Mouse (Mus musculus): ENCODE data around the gene Plcb1. TPM values are rescaled to one million over a fixed set of nuclear protein-coding genes. Genes with fewer than 3 reads are reported as not detected.

Plcb1 gene
- polyA plus RNA-seq, 1 experiment, result 0.55 TPM

GRCm38 (mm10) chr2:135305736-135306471 is 520.0 kb downstream of the Plcb1 start:
- Histone ChIP-seq H3K79me2 (ENCODE audit: control insufficient read depth, insufficient read depth) (no peaks in the 10 kb centered on the region), H3K27me3 (ENCODE audit: control insufficient read depth, insufficient read depth, insufficient read length) (no peaks in the 10 kb centered on the region), H3K36me3 (ENCODE audit: control insufficient read depth, insufficient read depth) (no peaks in the 10 kb centered on the region), H3K4me3 (ENCODE audit: insufficient read depth, poor library complexity, severe bottlenecking) (no peak overlapping the region), H3K79me3 (ENCODE audit: low read depth) (no peaks in the 10 kb centered on the region), H3ac (ENCODE audit: control insufficient read depth, insufficient read length, low read depth) (no peak overlapping the region)
- TF ChIP-seq MYOD1 (IDR thresholded peaks at IDR 0.05; ENCODE audit: control insufficient read depth, insufficient read length, low read depth), result no peak
- TF ChIP-seq MAX (IDR thresholded peaks at IDR 0.05), result no peak
- no peak for TF ChIP-seq CEBPB (IDR thresholded peaks at IDR 0.05; ENCODE audit: low read depth)
- TF ChIP-seq USF1 (IDR thresholded peaks at IDR 0.05; ENCODE audit: low read depth), result no peak
- no peak for TF ChIP-seq MYOG (IDR thresholded peaks at IDR 0.05; ENCODE audit: control insufficient read depth, extremely low read depth, insufficient read length)
- TF ChIP-seq CTCF (IDR thresholded peaks at IDR 0.05; ENCODE audit: control insufficient read depth, insufficient read depth, insufficient read length), result no peak
- no peak for TF ChIP-seq FOSL1 (IDR thresholded peaks at IDR 0.05; ENCODE audit: insufficient read depth, low read length, poor library complexity, severe bottlenecking)

DNA sequence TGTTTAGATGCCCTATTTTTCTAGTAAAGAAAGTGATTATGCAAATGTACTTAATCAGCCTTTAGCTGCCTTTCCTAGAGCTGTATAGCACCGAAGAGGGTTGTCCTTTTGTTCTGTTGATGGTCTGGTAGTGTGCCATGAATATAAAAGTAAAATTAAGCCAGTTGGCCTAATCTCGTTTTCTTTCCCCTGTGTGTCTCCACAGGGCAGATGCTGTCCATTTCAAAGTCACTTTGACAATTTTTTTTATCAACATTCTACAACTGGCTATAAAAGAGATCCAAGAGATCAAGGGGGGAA is 520.6 kb downstream of the Plcb1 start:
- no peaks in the 10 kb centered on the region for H3K27me3 ChIP-seq (ENCODE audit: control insufficient read depth, insufficient read depth, insufficient read length)
- no peak for TF ChIP-seq FOSL1 (IDR thresholded peaks at IDR 0.05; ENCODE audit: insufficient read depth, low read length, poor library complexity, severe bottlenecking)
- no peak for TF ChIP-seq USF1 (IDR thresholded peaks at IDR 0.05; ENCODE audit: low read depth)
- no peak for TF ChIP-seq MAX (IDR thresholded peaks at IDR 0.05)
- no peak for TF ChIP-seq CTCF (IDR thresholded peaks at IDR 0.05; ENCODE audit: control insufficient read depth, insufficient read depth, insufficient read length)
- TF ChIP-seq MYOD1 (IDR thresholded peaks at IDR 0.05; ENCODE audit: control insufficient read depth, insufficient read length, low read depth), result no peak
- no peak for TF ChIP-seq CEBPB (IDR thresholded peaks at IDR 0.05; ENCODE audit: low read depth)
- TF ChIP-seq MYOG (IDR thresholded peaks at IDR 0.05; ENCODE audit: control insufficient read depth, extremely low read depth, insufficient read length), result no peak
- no peak overlapping the region for H3ac ChIP-seq (ENCODE audit: control insufficient read depth, insufficient read length, low read depth)

DNA sequence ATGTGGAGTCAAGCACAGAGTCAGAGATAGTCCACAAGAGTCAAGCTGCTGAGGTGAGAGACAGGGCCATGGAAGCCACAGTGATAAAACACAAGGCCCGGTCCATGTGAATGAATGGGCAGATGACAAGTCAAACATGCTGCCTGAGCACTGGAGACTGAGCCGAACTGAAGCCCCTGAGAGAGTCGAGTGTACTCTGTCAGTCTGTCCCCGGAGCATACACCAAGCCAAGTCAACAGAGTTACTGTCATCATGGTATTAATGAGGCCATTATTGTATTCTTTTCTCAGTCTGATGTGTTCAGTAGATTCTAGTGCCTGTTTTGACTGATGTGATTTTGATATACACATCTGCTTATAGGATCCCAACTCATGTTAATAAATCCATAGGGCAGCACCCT is 521.9 kb downstream of the Plcb1 start:
- Histone ChIP-seq H3K79me2 (ENCODE audit: control insufficient read depth, insufficient read depth) (no peaks in the 10 kb centered on the region), H3K79me3 (ENCODE audit: low read depth) (no peaks in the 10 kb centered on the region), H3ac (ENCODE audit: control insufficient read depth, insufficient read length, low read depth) (no peak overlapping the region), H3K36me3 (ENCODE audit: control insufficient read depth, insufficient read depth) (no peaks in the 10 kb centered on the region), H3K27me3 (ENCODE audit: control insufficient read depth, insufficient read depth, insufficient read length) (no peaks in the 10 kb centered on the region), H3K4me3 (ENCODE audit: insufficient read depth, poor library complexity, severe bottlenecking) (no peak overlapping the region)
- no peak for TF ChIP-seq MYOG (IDR thresholded peaks at IDR 0.05; ENCODE audit: control insufficient read depth, extremely low read depth, insufficient read length)
- TF ChIP-seq CEBPB (IDR thresholded peaks at IDR 0.05; ENCODE audit: low read depth), result no peak
- no peak for TF ChIP-seq FOSL1 (IDR thresholded peaks at IDR 0.05; ENCODE audit: insufficient read depth, low read length, poor library complexity, severe bottlenecking)
- TF ChIP-seq CTCF (IDR thresholded peaks at IDR 0.05; ENCODE audit: control insufficient read depth, insufficient read depth, insufficient read length), result no peak
- no peak for TF ChIP-seq MAX (IDR thresholded peaks at IDR 0.05)
- no peak for TF ChIP-seq USF1 (IDR thresholded peaks at IDR 0.05; ENCODE audit: low read depth)
- TF ChIP-seq MYOD1 (IDR thresholded peaks at IDR 0.05; ENCODE audit: control insufficient read depth, insufficient read length, low read depth), result no peak

More for the DNA sequence above, 520.6 kb downstream of the Plcb1 start:
- no peak overlapping the region for H3K4me3 ChIP-seq (ENCODE audit: insufficient read depth, poor library complexity, severe bottlenecking)
- no peaks in the 10 kb centered on the region for H3K36me3 ChIP-seq (ENCODE audit: control insufficient read depth, insufficient read depth)
- H3K79me3 ChIP-seq (ENCODE audit: low read depth), result no peaks in the 10 kb centered on the region
- no peaks in the 10 kb centered on the region for H3K79me2 ChIP-seq (ENCODE audit: control insufficient read depth, insufficient read depth)

DNA sequence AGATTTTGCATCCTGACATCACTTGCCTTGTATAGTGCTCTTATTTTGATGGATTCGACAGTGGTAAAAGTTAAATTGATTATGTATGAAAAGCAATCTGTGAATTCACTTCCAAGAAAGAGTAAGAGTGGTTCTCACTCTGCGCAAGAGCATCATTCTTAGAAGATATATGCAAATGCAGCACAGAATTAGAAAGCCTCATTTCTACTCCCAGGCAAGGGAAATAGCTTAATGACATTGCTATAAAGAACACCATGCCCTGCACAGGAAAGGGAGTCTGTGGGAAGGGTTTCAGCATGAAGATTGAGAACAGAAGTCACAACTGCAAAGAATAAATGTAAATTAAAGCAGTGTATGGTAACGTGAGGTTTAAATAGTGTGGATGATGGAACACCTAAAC is 530.1 kb downstream of the Plcb1 start:
- H3K4me3 ChIP-seq (ENCODE audit: insufficient read depth, poor library complexity, severe bottlenecking), result no peak overlapping the region
- no peaks in the 10 kb centered on the region for H3K79me3 ChIP-seq (ENCODE audit: low read depth)
- no peaks in the 10 kb centered on the region for H3K36me3 ChIP-seq (ENCODE audit: control insufficient read depth, insufficient read depth)
- no peaks in the 10 kb centered on the region for H3K79me2 ChIP-seq (ENCODE audit: control insufficient read depth, insufficient read depth)
- no peaks in the 10 kb centered on the region for H3K27me3 ChIP-seq (ENCODE audit: control insufficient read depth, insufficient read depth, insufficient read length)
- TF ChIP-seq CEBPB (IDR thresholded peaks at IDR 0.05; ENCODE audit: low read depth) (no peak), MAX (IDR thresholded peaks at IDR 0.05) (no peak), USF1 (IDR thresholded peaks at IDR 0.05; ENCODE audit: low read depth) (no peak), MYOG (IDR thresholded peaks at IDR 0.05; ENCODE audit: control insufficient read depth, extremely low read depth, insufficient read length) (no peak), MYOD1 (IDR thresholded peaks at IDR 0.05; ENCODE audit: control insufficient read depth, insufficient read length, low read depth) (no peak), FOSL1 (IDR thresholded peaks at IDR 0.05; ENCODE audit: insufficient read depth, low read length, poor library complexity, severe bottlenecking) (no peak), CTCF (IDR thresholded peaks at IDR 0.05; ENCODE audit: control insufficient read depth, insufficient read depth, insufficient read length) (no peak)
- no peak overlapping the region for H3ac ChIP-seq (ENCODE audit: control insufficient read depth, insufficient read length, low read depth)

DNA sequence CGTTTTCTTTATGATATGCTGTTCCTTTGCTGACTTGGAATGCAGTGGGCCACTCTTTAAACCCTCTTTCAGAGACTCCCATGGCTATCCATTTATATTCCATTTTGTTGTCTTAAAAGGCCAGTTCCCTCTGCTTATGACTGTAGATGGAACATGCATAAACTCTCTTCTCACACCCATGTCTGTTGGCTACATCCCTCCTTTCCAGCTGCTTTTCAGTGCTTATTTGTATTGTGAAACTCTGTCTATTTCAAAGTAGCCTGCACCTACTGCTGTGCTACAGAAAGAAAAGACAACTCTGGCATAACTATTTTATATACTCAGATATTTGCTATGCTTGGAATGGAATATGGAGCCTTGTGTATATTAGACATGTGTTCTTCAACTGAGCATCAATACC is 532.3 kb downstream of the Plcb1 start:
- Histone ChIP-seq H3K79me2 (ENCODE audit: control insufficient read depth, insufficient read depth) (no peaks in the 10 kb centered on the region), H3K79me3 (ENCODE audit: low read depth) (no peaks in the 10 kb centered on the region), H3K27me3 (ENCODE audit: control insufficient read depth, insufficient read depth, insufficient read length) (no peaks in the 10 kb centered on the region), H3K4me3 (ENCODE audit: insufficient read depth, poor library complexity, severe bottlenecking) (no peak overlapping the region), H3K36me3 (ENCODE audit: control insufficient read depth, insufficient read depth) (no peaks in the 10 kb centered on the region), H3ac (ENCODE audit: control insufficient read depth, insufficient read length, low read depth) (no peak overlapping the region)
- no peak for TF ChIP-seq FOSL1 (IDR thresholded peaks at IDR 0.05; ENCODE audit: insufficient read depth, low read length, poor library complexity, severe bottlenecking)
- TF ChIP-seq USF1 (IDR thresholded peaks at IDR 0.05; ENCODE audit: low read depth), result no peak
- TF ChIP-seq CEBPB (IDR thresholded peaks at IDR 0.05; ENCODE audit: low read depth), result no peak
- no peak for TF ChIP-seq CTCF (IDR thresholded peaks at IDR 0.05; ENCODE audit: control insufficient read depth, insufficient read depth, insufficient read length)
- no peak for TF ChIP-seq MYOD1 (IDR thresholded peaks at IDR 0.05; ENCODE audit: control insufficient read depth, insufficient read length, low read depth)
- no peak for TF ChIP-seq MAX (IDR thresholded peaks at IDR 0.05)
- TF ChIP-seq MYOG (IDR thresholded peaks at IDR 0.05; ENCODE audit: control insufficient read depth, extremely low read depth, insufficient read length), result no peak
